Mouse (Mus musculus): ENCODE measurements at regions not wholly inside any gene's neighbourhood (a gene's known extent, or its start where the extent isn't known, plus 50 kb on each side); places are given as distances from the start of the nearest gene placed in this dataset.

DNA sequence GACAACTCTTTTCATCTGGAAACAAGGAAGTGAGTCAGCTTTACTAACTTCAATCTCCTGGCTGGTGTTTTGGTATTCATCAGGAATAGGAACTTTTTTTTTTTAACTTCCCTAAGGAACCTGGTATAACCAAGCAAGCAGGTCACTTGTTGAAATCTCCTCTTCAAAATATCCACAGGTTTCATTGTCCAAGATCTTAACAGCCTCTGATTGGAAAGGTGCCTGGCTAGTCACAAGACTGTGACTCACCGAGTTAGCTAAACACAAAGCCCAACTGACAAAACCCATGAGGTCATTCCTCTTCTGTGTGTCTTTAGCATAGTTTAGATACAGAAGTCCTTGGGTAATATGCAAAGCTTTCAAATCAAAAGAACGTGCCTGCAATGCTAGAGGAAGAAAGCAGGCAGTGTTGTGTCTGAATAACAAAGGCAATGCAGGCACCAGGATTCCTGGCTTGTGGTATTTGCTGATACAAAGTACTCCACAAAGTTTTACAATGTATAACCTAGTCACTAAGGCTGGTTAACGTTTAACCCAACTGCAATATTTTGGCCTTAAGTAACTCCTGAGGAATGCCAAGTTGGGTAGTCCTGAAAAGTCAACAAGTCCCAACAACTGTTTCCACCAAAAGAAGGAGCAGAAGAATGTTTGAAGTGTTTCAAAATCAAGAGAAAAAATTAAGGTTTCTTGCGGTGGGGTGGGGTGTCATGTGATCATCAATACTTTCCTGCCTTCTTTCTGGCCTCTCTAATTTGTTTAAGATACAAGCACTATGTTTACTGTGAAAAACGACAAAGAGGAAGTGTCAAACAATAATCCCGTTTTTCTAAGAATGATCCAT, 57.5 kb upstream of the Klf6 start:
- DNase-seq: peak; percentile 78

- no peak for DNase-seq
Measured at GRCm38 (mm10) chr13:5804381-5804941, 56.8 kb upstream of the Klf6 start.

GRCm38 (mm10) chr13:5808380-5808779, 52.9 kb upstream of the Klf6 start:
- DNase-seq: no peak

All from lung, postnatal 14 days (tissue).